Mouse (Mus musculus): ENCODE measurements around the gene Sostdc1.

DNA sequence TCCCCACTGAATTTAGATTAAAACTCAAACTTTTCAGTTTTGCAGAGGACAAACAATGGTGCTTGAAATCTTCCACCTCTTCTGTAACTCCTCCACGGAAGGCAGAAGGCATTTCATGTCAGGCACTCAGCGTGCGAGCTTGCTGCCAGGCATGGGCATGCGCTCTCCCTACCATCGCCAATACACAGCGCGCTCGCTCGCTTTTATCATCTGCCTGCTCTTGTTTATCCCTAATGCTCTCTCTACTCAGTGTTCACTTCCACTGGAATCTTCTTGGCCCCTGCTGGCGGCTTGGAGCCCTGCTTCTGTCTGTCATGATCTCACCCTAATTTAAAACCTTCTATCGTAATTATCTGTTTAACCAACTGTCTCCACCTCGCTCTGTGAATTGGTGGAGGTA, 11.6 kb upstream of the Sostdc1 start:
- TF ChIP-seq MAFK (IDR thresholded peaks at IDR 0.05; ENCODE audit: insufficient read depth, low read depth, low read length), result no peak
- no peak for TF ChIP-seq ZNF384 (IDR thresholded peaks at IDR 0.05; ENCODE audit: low read depth, low read length)
